Mouse (Mus musculus): ENCODE data around the gene Lbhd2. TPM values are rescaled to one million over a fixed set of nuclear protein-coding genes. Genes with fewer than 3 reads are reported as not detected.

Gene Lbhd2
- polyA plus RNA-seq, 1 experiment from 2014 or later = 2.0 TPM

DNA sequence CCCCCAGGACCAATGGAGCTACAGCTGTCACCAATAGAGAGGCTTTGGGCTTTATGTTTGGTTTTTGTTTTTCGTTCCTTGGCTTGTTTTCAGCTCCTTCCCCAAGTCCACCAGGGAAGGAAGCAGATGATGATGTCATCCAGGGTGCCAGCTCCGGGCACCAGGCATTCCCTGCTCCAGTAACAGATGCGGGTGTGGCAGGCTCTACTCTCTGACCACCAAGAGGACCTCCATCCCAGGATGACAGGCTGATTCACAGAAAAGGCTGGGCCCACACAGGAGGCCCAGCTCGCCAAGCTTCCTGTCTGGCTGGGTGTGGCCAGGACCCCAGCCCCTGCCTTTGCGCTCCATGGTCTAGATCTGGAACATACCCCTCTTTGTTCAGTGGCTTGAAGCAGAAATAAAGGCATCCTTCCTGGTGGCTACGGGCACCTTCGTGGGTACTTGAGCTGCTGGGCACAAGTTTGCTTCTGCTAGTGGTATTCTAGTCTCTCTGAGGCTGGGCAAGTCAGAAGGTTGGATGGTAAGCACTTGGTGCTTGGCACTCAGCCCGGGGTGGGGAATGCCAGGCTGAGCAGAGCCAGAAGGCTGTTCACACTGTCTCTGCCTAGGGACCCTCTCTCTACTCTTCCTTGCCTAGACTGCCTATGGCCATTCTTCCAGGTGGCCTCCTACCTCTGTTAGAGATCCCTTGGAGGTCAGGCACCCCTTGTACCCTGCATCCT lies 5.2 kb downstream of the Lbhd2 start:
- Histone ChIP-seq H3K4me3 (replicated peaks) (no peak overlapping the region), H3K4me1 (replicated peaks) (peaks cover 17% of the 10 kb centered on the region), H3K4me2 (replicated peaks) (no peak overlapping the region), H3K9me3 (no peaks in the 10 kb centered on the region), H3K27ac (no peak overlapping the region), H3K27me3 (replicated peaks) (peaks cover 27% of the 10 kb centered on the region), H3K9ac (no peak overlapping the region), H3K36me3 (no peaks in the 10 kb centered on the region)
- ATAC-seq = no peak
- 75% methylated on average over 8 of the region's 8 CpGs for WGBS

DNA sequence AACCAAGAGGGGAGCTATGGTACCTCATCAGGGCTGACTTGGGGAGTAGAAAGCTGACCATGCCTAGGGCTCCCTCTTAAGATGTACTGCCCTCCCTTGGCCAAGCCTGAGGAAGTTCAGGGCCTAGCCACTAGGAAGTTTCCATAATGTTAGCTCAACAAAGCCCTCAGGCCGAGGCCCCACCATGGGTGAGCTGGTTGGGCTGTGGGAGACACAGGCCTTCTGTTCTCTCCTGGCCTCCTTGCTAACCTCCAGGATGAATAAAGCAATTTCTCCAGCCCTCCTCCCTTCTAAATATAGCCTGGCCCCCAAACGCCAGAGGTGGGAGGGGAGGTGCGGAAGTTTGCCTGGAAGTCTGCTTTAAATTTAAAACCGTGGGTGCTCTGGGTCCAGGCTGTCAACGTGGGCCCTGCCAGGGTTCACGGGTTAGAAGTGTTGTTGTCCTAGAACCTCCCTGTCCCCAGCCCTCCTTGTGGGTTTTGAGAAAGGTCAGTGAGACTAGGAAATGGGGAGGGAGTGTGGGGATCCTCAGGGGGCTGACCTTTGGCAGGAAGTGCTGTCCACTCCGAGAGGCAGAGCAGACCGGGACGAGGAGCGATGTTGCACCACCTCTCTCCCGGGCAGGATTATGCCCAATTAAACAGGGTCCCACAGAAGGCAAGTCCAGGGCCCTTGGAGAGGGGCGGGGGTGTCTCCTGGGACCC lies 6.1 kb downstream of the Lbhd2 start:
- no peaks in the 10 kb centered on the region for H3K36me3 ChIP-seq
- H3K4me3 ChIP-seq (replicated peaks) = peak overlapping the region; percentile 34
- peak overlapping the region; percentile 45; the same call in 1 of the 2 replicates for H3K27ac ChIP-seq
- ATAC-seq = no peak; the same call in 1 of the 2 replicates
- no peaks in the 10 kb centered on the region for H3K9me3 ChIP-seq
- H3K4me2 ChIP-seq (replicated peaks) = peak overlapping the region; percentile 68
- 25% methylated on average over 12 of the region's 12 CpGs for WGBS
- peak overlapping the region; percentile 26; the same call in 1 of the 2 replicates for H3K9ac ChIP-seq
- peaks cover 26% of the 10 kb centered on the region for H3K4me1 ChIP-seq (replicated peaks)
- peaks cover 18% of the 10 kb centered on the region for H3K27me3 ChIP-seq (replicated peaks)

GRCm38 (mm10) chr12:111413300-111413699 lies 6.7 kb downstream of the Lbhd2 start:
- Histone ChIP-seq H3K4me1 (replicated peaks) (peaks cover 31% of the 10 kb centered on the region), H3K36me3 (no peaks in the 10 kb centered on the region), H3K4me3 (replicated peaks) (peak overlapping the region; percentile 34), H3K27me3 (replicated peaks) (peaks cover 13% of the 10 kb centered on the region; the same call in 1 of the 2 replicates), H3K4me2 (replicated peaks) (peak overlapping the region; percentile 68), H3K9me3 (no peaks in the 10 kb centered on the region), H3K9ac (peak overlapping the region; percentile 26; the same call in 1 of the 2 replicates), H3K27ac (peak overlapping the region; percentile 45; the same call in 1 of the 2 replicates)
- ATAC-seq = peak; percentile 87
- WGBS = 2% methylated on average over 21 of the region's 21 CpGs

DNA sequence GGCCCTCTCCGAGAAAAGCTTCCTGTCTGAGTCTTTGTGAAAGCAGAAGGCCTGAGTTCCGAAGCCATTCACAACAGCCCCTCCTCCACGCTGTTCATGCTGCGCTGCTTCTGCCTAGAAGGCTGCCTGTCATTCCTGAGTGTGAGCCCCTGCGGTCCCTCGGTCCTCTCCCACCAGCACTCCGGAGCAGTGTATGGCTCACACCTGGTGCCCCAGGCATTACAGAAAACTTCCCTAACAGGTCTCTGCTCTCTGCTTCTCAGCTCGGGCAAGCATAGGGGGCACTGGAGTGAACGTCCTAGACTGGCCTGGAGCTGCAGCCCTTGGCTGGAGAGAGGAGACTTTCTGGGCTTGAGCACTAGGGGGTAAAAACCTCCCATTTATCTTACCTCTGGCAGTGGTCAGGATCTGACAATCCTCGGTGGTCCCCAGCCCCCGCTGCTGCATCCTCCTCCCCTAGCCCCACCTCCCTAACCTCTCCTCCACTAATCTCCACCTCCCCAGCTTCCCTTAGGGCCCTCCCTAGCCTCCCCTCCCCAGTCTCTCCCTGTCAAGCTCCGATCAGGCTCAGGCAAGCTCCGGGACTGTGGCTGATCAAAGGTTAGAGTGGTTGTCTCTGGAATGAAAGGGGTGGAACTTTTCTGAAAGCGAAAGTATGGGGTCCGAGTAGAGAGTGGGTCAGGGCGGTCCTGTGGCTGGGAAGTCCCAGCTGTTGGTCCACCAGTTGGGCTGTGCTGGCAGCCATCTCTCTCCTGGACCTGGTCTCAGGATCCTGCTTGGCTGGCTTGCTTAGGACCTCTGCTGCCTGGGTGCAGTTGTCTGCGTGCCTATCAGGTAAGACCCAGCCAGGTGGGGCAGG lies 10.5 kb downstream of the Lbhd2 start, which contains the start of gene Exoc3l4:
Gene Exoc3l4 (plus strand): TSS at position 97 of the 859 bp plus-strand sequence.
- H3K4me3 ChIP-seq (replicated peaks) = peak within 1 kb of the TSS; percentile 29
- 2% methylated on average over 17 of the region's 17 CpGs for WGBS
- H3K36me3 ChIP-seq = no peaks in the 10 kb centered on the region
- peak within 1 kb of the TSS; percentile 35 for H3K9ac ChIP-seq
- H3K27me3 ChIP-seq (replicated peaks) = peaks cover 6% of the 10 kb centered on the region
- H3K4me1 ChIP-seq (replicated peaks) = peaks cover 43% of the 10 kb centered on the region
- H3K4me2 ChIP-seq (replicated peaks) = peak within 1 kb of the TSS; percentile 74
- H3K27ac ChIP-seq = peak within 1 kb of the TSS; percentile 38
- H3K9me3 ChIP-seq = no peaks in the 10 kb centered on the region
- ATAC-seq = peak; percentile 73

- no peak overlapping the region for H3K4me3 ChIP-seq (replicated peaks)
- no peaks in the 10 kb centered on the region for H3K36me3 ChIP-seq
- no peak overlapping the region for H3K4me2 ChIP-seq (replicated peaks)
- no peak for ATAC-seq
- peaks cover 34% of the 10 kb centered on the region for H3K27me3 ChIP-seq (replicated peaks)
- no peak overlapping the region for H3K9ac ChIP-seq
- no peak overlapping the region for H3K27ac ChIP-seq
- peaks cover 38% of the 10 kb centered on the region for H3K4me1 ChIP-seq (replicated peaks)
- WGBS = 88% methylated on average over 5 of the region's 5 CpGs
- no peaks in the 10 kb centered on the region for H3K9me3 ChIP-seq
Measured at GRCm38 (mm10) chr12:111419918-111420317, 13.3 kb downstream of the Lbhd2 start.

DNA sequence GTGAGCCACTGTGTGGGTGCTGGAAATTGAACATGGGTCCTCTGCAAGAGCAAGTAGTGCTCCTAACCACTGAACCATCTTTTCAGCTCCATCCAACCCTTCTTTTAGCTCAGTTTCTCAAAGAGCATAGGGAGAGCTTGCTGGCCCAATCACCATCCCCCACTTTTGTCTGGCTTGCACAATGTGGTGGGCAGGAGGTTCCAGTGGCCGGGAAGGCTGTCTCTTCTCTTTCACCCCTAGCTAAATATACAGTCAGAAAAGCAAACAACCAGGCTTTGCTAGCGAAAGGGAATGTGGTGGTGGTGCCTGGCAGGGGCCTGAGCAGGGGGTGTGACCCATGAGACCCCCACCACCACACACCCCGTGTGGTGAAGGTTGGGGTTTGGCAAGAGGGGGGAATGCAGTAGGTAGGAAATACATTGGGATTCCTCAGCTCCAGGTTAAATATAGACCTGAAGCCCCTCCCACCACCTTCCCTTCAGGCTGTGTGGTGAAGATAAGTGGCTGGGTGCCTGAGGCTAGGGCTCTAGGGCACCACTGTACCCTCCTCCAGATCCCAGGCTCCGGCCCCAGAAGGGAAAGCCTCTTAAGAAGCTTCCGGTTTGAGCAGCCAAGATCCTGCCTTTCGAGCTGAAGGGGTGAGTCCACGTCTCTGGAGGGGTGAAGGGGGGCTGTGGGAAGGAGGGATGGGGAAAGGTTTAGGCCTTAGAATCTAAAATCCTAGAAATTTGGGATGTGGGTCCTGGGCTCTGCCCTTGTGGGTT lies 14.5 kb downstream of the Lbhd2 start:
- Histone ChIP-seq H3K9me3 (no peaks in the 10 kb centered on the region), H3K9ac (no peak overlapping the region), H3K36me3 (no peaks in the 10 kb centered on the region), H3K4me3 (replicated peaks) (no peak overlapping the region), H3K4me2 (replicated peaks) (no peak overlapping the region), H3K27ac (no peak overlapping the region), H3K4me1 (replicated peaks) (peaks cover 44% of the 10 kb centered on the region), H3K27me3 (replicated peaks) (peaks cover 43% of the 10 kb centered on the region)
- 31% methylated on average over 7 of the region's 7 CpGs for WGBS
- no peak for ATAC-seq

GRCm38 (mm10) chr12:111422852-111423251 lies 16.2 kb downstream of the Lbhd2 start:
- Histone ChIP-seq H3K27ac (no peak overlapping the region), H3K4me3 (replicated peaks) (no peak overlapping the region), H3K36me3 (no peaks in the 10 kb centered on the region), H3K4me2 (replicated peaks) (no peak overlapping the region), H3K9ac (no peak overlapping the region), H3K4me1 (replicated peaks) (peaks cover 36% of the 10 kb centered on the region), H3K27me3 (replicated peaks) (peaks cover 49% of the 10 kb centered on the region), H3K9me3 (no peaks in the 10 kb centered on the region)
- no peak for ATAC-seq
- WGBS = 55% methylated on average over 5 of the region's 5 CpGs

- Histone ChIP-seq H3K36me3 (no peaks in the 10 kb centered on the region), H3K9ac (no peak overlapping the region), H3K27ac (no peak overlapping the region), H3K4me1 (replicated peaks) (peaks cover 38% of the 10 kb centered on the region), H3K9me3 (no peaks in the 10 kb centered on the region), H3K27me3 (replicated peaks) (peaks cover 57% of the 10 kb centered on the region), H3K4me3 (replicated peaks) (peak overlapping the region; percentile 1; the same call in 1 of the 2 replicates), H3K4me2 (replicated peaks) (peak overlapping the region; percentile 37)
- whole genome bisulfite sequencing = 18% methylated on average over 43 of the region's 43 CpGs
- no peak for ATAC-seq
Measured at GRCm38 (mm10) chr12:111423570-111424129, 17.0 kb downstream of the Lbhd2 start.

- Histone ChIP-seq H3K9ac (no peak overlapping the region), H3K36me3 (no peaks in the 10 kb centered on the region), H3K4me3 (replicated peaks) (no peak overlapping the region), H3K27me3 (replicated peaks) (peaks cover 59% of the 10 kb centered on the region), H3K4me2 (replicated peaks) (no peak overlapping the region), H3K9me3 (no peaks in the 10 kb centered on the region), H3K27ac (no peak overlapping the region), H3K4me1 (replicated peaks) (peaks cover 46% of the 10 kb centered on the region)
- ATAC-seq = no peak
- 26% methylated on average over 9 of the region's 9 CpGs for WGBS
Measured at GRCm38 (mm10) chr12:111424547-111424946, 17.9 kb downstream of the Lbhd2 start.

- no peak overlapping the region for H3K9ac ChIP-seq
- 3% methylated on average over 15 of the region's 15 CpGs for WGBS
Measured at GRCm38 (mm10) chr12:111425258-111425657, 18.6 kb downstream of the Lbhd2 start.

More at GRCm38 (mm10) chr12:111425258-111425657, 18.6 kb downstream of the Lbhd2 start:
- Histone ChIP-seq H3K27ac (no peak overlapping the region), H3K36me3 (no peaks in the 10 kb centered on the region), H3K4me2 (replicated peaks) (peak overlapping the region; percentile 37; the same call in 1 of the 2 replicates), H3K9me3 (no peaks in the 10 kb centered on the region), H3K27me3 (replicated peaks) (peaks cover 66% of the 10 kb centered on the region), H3K4me1 (replicated peaks) (peaks cover 51% of the 10 kb centered on the region), H3K4me3 (replicated peaks) (no peak overlapping the region)
- peak; percentile 26 for ATAC-seq

Data from intestine, embryonic 15.5 days (tissue).